Mouse (Mus musculus): ENCODE data around the gene Tacc2. TPM values are rescaled to one million over a fixed set of nuclear protein-coding genes. Genes with fewer than 3 reads are reported as not detected.

Tacc2 gene
- total and polyA plus RNA-seq, 3 experiments: 3.5 to 21.5 TPM; not detected in 1

GRCm38 (mm10) chr7:130785923-130786575 is 208.8 kb downstream of the Tacc2 start:
- Histone ChIP-seq H3K9me3 (replicated peaks; ENCODE audit: insufficient read depth, low read length) (no peaks in the 10 kb centered on the region), H3K27ac (ENCODE audit: control insufficient read depth, low read depth, low read length) (no peak overlapping the region), H3K36me3 (ENCODE audit: control insufficient read depth in 1 of 2, insufficient read depth in 2 of 2, low read length in 2 of 2) (no peaks in the 10 kb centered on the region), H3K4me1 (ENCODE audit: control insufficient read depth in 1 of 2, insufficient read depth in 2 of 2, low read length in 2 of 2) (no peaks in the 10 kb centered on the region), H3K4me3 (ENCODE audit: control insufficient read depth in 1 of 2, insufficient read depth in 1 of 2, low read depth in 2 of 2, low read length in 2 of 2) (no peak overlapping the region), H3K9ac (ENCODE audit: control insufficient read depth, low read depth, low read length, poor library complexity, severe bottlenecking) (no peak overlapping the region), H3K79me2 (ENCODE audit: control insufficient read depth, insufficient read depth, low read length, poor library complexity) (no peaks in the 10 kb centered on the region), H3K27me3 (ENCODE audit: control insufficient read depth in 1 of 2, insufficient read depth in 2 of 2, low read length in 2 of 2) (no peaks in the 10 kb centered on the region)
- DNase-seq (ENCODE audit: low read depth, low spot score): no peak
- TF ChIP-seq RCOR1 (IDR thresholded peaks at IDR 0.05; ENCODE audit: low read depth, low read length) (no peak), ZMIZ1 (IDR thresholded peaks at IDR 0.05; ENCODE audit: low read depth, low read length) (no peak), KAT2A (conservative IDR thresholded peaks at IDR 0.05; ENCODE audit: low read depth, low read length) (no peak), MEF2A (IDR thresholded peaks at IDR 0.05; ENCODE audit: extremely low read depth, insufficient replicate concordance, low read depth, low read length, poor library complexity, severe bottlenecking) (no peak), USF1 (IDR thresholded peaks at IDR 0.05; ENCODE audit: low read depth, low read length) (no peak), SIN3A (IDR thresholded peaks at IDR 0.05; ENCODE audit: low read length) (no peak), GABPA (IDR thresholded peaks at IDR 0.05; ENCODE audit: low read depth, low read length) (no peak), POLR2AphosphoS5 (IDR thresholded peaks at IDR 0.05; ENCODE audit: borderline replicate concordance, low read depth, low read length) (no peak), TAL1 (IDR thresholded peaks at IDR 0.05; ENCODE audit: low read length) (no peak), MAX (IDR thresholded peaks at IDR 0.05; ENCODE audit: low read length) (no peak), BHLHE40 (IDR thresholded peaks at IDR 0.05; ENCODE audit: borderline replicate concordance, low read depth, low read length) (no peak), ETS1 (IDR thresholded peaks at IDR 0.05; ENCODE audit: low read depth, low read length) (no peak), E2F4 (IDR thresholded peaks at IDR 0.05; ENCODE audit: borderline replicate concordance, low read depth, low read length) (no peak), NRF1 (IDR thresholded peaks at IDR 0.05; ENCODE audit: insufficient read depth, low read depth, low read length, poor library complexity, severe bottlenecking) (no peak), TBP (IDR thresholded peaks at IDR 0.05; ENCODE audit: low read depth, low read length) (no peak), CHD1 (IDR thresholded peaks at IDR 0.05; ENCODE audit: low read depth, low read length) (no peak)

GRCm38 (mm10) chr7:130786708-130787107 is 209.5 kb downstream of the Tacc2 start:
- Histone ChIP-seq H3K36me3 (ENCODE audit: control insufficient read depth in 1 of 2, insufficient read depth in 2 of 2, low read length in 2 of 2) (no peaks in the 10 kb centered on the region), H3K9me3 (replicated peaks; ENCODE audit: insufficient read depth, low read length) (no peaks in the 10 kb centered on the region), H3K4me3 (ENCODE audit: control insufficient read depth in 1 of 2, insufficient read depth in 1 of 2, low read depth in 2 of 2, low read length in 2 of 2) (no peak overlapping the region), H3K27me3 (ENCODE audit: control insufficient read depth in 1 of 2, insufficient read depth in 2 of 2, low read length in 2 of 2) (no peaks in the 10 kb centered on the region), H3K4me1 (ENCODE audit: control insufficient read depth in 1 of 2, insufficient read depth in 2 of 2, low read length in 2 of 2) (no peaks in the 10 kb centered on the region), H3K79me2 (ENCODE audit: control insufficient read depth, insufficient read depth, low read length, poor library complexity) (no peaks in the 10 kb centered on the region), H3K9ac (ENCODE audit: control insufficient read depth, low read depth, low read length, poor library complexity, severe bottlenecking) (no peak overlapping the region), H3K27ac (ENCODE audit: control insufficient read depth, low read depth, low read length) (no peak overlapping the region)
- TF ChIP-seq ZKSCAN1 (IDR thresholded peaks at IDR 0.05; ENCODE audit: low read depth, low read length) (no peak), MEF2A (IDR thresholded peaks at IDR 0.05; ENCODE audit: extremely low read depth, insufficient replicate concordance, low read depth, low read length, poor library complexity, severe bottlenecking) (no peak), POLR2AphosphoS2 (IDR thresholded peaks at IDR 0.05; ENCODE audit: low read length) (no peak), TAL1 (IDR thresholded peaks at IDR 0.05; ENCODE audit: low read length) (no peak), BHLHE40 (IDR thresholded peaks at IDR 0.05; ENCODE audit: borderline replicate concordance, low read depth, low read length) (no peak), MXI1 (IDR thresholded peaks at IDR 0.05; ENCODE audit: low read depth, low read length) (no peak), POLR2A (IDR thresholded peaks at IDR 0.05; ENCODE audit: control insufficient read depth in 1 of 2, insufficient read depth in 1 of 2, low read depth in 1 of 2, low read length in 2 of 2, poor library complexity in 1 of 2) (no peak), ETS1 (IDR thresholded peaks at IDR 0.05; ENCODE audit: low read depth, low read length) (no peak), CTCF (IDR thresholded peaks at IDR 0.05 in 2 of 3, conservative IDR thresholded peaks at IDR 0.05 in 1 of 3; ENCODE audit: control insufficient read depth in 1 of 3, insufficient read depth in 1 of 3, low read depth in 2 of 3, low read length in 3 of 3, poor library complexity in 1 of 3, severe bottlenecking in 1 of 3) (no peak), USF1 (IDR thresholded peaks at IDR 0.05; ENCODE audit: low read depth, low read length) (no peak), ZC3H11A (IDR thresholded peaks at IDR 0.05; ENCODE audit: low read depth, low read length) (no peak), ZNF384 (IDR thresholded peaks at IDR 0.05; ENCODE audit: low read depth, low read length) (no peak), CHD2 (IDR thresholded peaks at IDR 0.05; ENCODE audit: low read length) (no peak), E2F4 (IDR thresholded peaks at IDR 0.05; ENCODE audit: borderline replicate concordance, low read depth, low read length) (no peak)
- DNase-seq (ENCODE audit: low read depth, low spot score): no peak
